Mouse (Mus musculus) splenic B cell, adult 2 months (primary cell): ENCODE results near the gene Hnf4a.

Source experiments
- DNase-seq: peaks from one replicate; pipeline ENCODE4 v3.0.0-alpha.2; 2011; ENCODE audit warnings: low read depth, low spot score
- H3K27me3 ChIP-seq: 2 replicates; pipeline ENCODE4 v1.6.1; 2012; ENCODE audit warnings: mild to moderate bottlenecking, low read length, moderate library complexity, mixed read lengths; ENCODE audit not compliant: control insufficient read depth, poor library complexity, insufficient read depth, severe bottlenecking
- H3K36me3 ChIP-seq: 2 replicates; pipeline ENCODE4 v1.6.1; 2012; ENCODE audit warnings: mild to moderate bottlenecking, low read length, moderate library complexity, mixed read lengths; ENCODE audit not compliant: control insufficient read depth, poor library complexity, insufficient read depth, severe bottlenecking

The Hnf4a gene

GRCm38 (mm10) chr2:163552518-163552929 is 45.9 kb downstream of the Hnf4a start:
- DNase-seq, result no peak
- no peaks in the 10 kb centered on the region; the same call in 1 of the 2 replicates for H3K27me3 ChIP-seq
- H3K36me3 ChIP-seq, result no peaks in the 10 kb centered on the region

GRCm38 (mm10) chr2:163554425-163554982 is 47.9 kb downstream of the Hnf4a start:
- Histone ChIP-seq H3K36me3 (no peaks in the 10 kb centered on the region), H3K27me3 (no peaks in the 10 kb centered on the region)
- no peak for DNase-seq

GRCm38 (mm10) chr2:163554996-163555395 is 48.4 kb downstream of the Hnf4a start:
- no peak for DNase-seq
- H3K36me3 ChIP-seq, result no peaks in the 10 kb centered on the region
- no peaks in the 10 kb centered on the region for H3K27me3 ChIP-seq

- no peaks in the 10 kb centered on the region for H3K27me3 ChIP-seq
- H3K36me3 ChIP-seq, result no peaks in the 10 kb centered on the region
- no peak for DNase-seq
Observed at GRCm38 (mm10) chr2:163555417-163555816, 48.8 kb downstream of the Hnf4a start.

- Histone ChIP-seq H3K36me3 (no peaks in the 10 kb centered on the region), H3K27me3 (no peaks in the 10 kb centered on the region)
- no peak for DNase-seq
Observed at GRCm38 (mm10) chr2:163558548-163558947, 51.9 kb downstream of the Hnf4a start.

GRCm38 (mm10) chr2:163559236-163559635 is 52.6 kb downstream of the Hnf4a start:
- Histone ChIP-seq H3K27me3 (no peaks in the 10 kb centered on the region), H3K36me3 (no peaks in the 10 kb centered on the region)
- no peak for DNase-seq

GRCm38 (mm10) chr2:163560247-163560646 is 53.6 kb downstream of the Hnf4a start:
- no peak for DNase-seq
- Histone ChIP-seq H3K36me3 (no peaks in the 10 kb centered on the region), H3K27me3 (no peaks in the 10 kb centered on the region)

GRCm38 (mm10) chr2:163561258-163561948 is 54.8 kb downstream of the Hnf4a start:
- no peak for DNase-seq
- H3K36me3 ChIP-seq, result no peaks in the 10 kb centered on the region
- H3K27me3 ChIP-seq, result no peaks in the 10 kb centered on the region

GRCm38 (mm10) chr2:163564646-163565045 is 58.0 kb downstream of the Hnf4a start:
- Histone ChIP-seq H3K36me3 (no peaks in the 10 kb centered on the region), H3K27me3 (no peaks in the 10 kb centered on the region)
- DNase-seq, result no peak

GRCm38 (mm10) chr2:163574321-163574720 is 67.7 kb downstream of the Hnf4a start:
- Histone ChIP-seq H3K27me3 (no peaks in the 10 kb centered on the region), H3K36me3 (no peaks in the 10 kb centered on the region)
- DNase-seq, result no peak

- Histone ChIP-seq H3K36me3 (no peaks in the 10 kb centered on the region), H3K27me3 (no peaks in the 10 kb centered on the region)
- DNase-seq, result no peak
Observed at GRCm38 (mm10) chr2:163575248-163575647, 68.6 kb downstream of the Hnf4a start.

GRCm38 (mm10) chr2:163577986-163578385 is 71.4 kb downstream of the Hnf4a start:
- no peak for DNase-seq
- no peaks in the 10 kb centered on the region for H3K27me3 ChIP-seq
- H3K36me3 ChIP-seq, result no peaks in the 10 kb centered on the region

GRCm38 (mm10) chr2:163580069-163580945 is 73.7 kb downstream of the Hnf4a start:
- DNase-seq, result no peak
- no peaks in the 10 kb centered on the region for H3K27me3 ChIP-seq
- no peaks in the 10 kb centered on the region for H3K36me3 ChIP-seq

- Histone ChIP-seq H3K27me3 (no peaks in the 10 kb centered on the region), H3K36me3 (no peaks in the 10 kb centered on the region)
- no peak for DNase-seq
Observed at GRCm38 (mm10) chr2:163583226-163584087, 76.8 kb downstream of the Hnf4a start.
